Mouse (Mus musculus) liver, adult 2 months (tissue): ENCODE measurements at regions not wholly inside any gene's neighbourhood (a gene's known extent, or its start where the extent isn't known, plus 50 kb on each side); places are given as distances from the start of the nearest gene placed in this dataset.

Experiments
- DNase-seq: peaks from one replicate; pipeline ENCODE4 v3.0.0-alpha.2; 2011; ENCODE audit warnings: low read depth, low spot score; ENCODE audit errors: extremely low read depth
- H3K27ac ChIP-seq: fragments of 200-500 bp; replicated peaks from 2 replicates; pipeline ENCODE4 v1.5.1; 2012; ENCODE audit warnings: low read depth, mild to moderate bottlenecking, control low read depth, inconsistent platforms, low read length; ENCODE audit not compliant: insufficient read depth
- H3K27me3 ChIP-seq: fragments of 200-500 bp; 2 replicates; pipeline ENCODE4 v1.6.1; 2012; ENCODE audit warnings: mild to moderate bottlenecking, moderate library complexity, low read length, inconsistent platforms; ENCODE audit not compliant: control insufficient read depth, insufficient read depth
- H3K36me3 ChIP-seq: fragments of 200-500 bp; 2 replicates; pipeline ENCODE4 v1.6.1; 2012; ENCODE audit warnings: low read length, inconsistent platforms; ENCODE audit not compliant: control insufficient read depth, insufficient read depth
- H3K4me1 ChIP-seq: fragments of 200-500 bp; 2 replicates; pipeline ENCODE4 v1.6.1; 2011; ENCODE audit warnings: low read length; ENCODE audit not compliant: control insufficient read depth, insufficient read depth
- H3K4me3 ChIP-seq: fragments of 200-500 bp; 2 replicates; pipeline ENCODE4 v1.5.1; 2011; ENCODE audit warnings: low read depth, mild to moderate bottlenecking, control low read depth, low read length, moderate library complexity; ENCODE audit not compliant: insufficient read depth
- H3K79me2 ChIP-seq: fragments of 200-500 bp; 2 replicates; pipeline ENCODE4 v1.6.1; 2012; ENCODE audit warnings: inconsistent platforms, mild to moderate bottlenecking, low read length, moderate library complexity; ENCODE audit not compliant: control insufficient read depth, insufficient read depth
- H3K9ac ChIP-seq: fragments of 200-500 bp; 2 replicates; pipeline ENCODE4 v1.6.1; 2012; ENCODE audit warnings: low read depth, mild to moderate bottlenecking, control low read depth, inconsistent platforms, low read length
- CTCF ChIP-seq: fragments of 200-500 bp; IDR thresholded peaks from 2 replicates; pipeline ENCODE4 v1.5.1; 2011; ENCODE audit warnings: low read depth, low read length, control low read depth
- POLR2A ChIP-seq: fragments of 200-500 bp; IDR thresholded peaks from 2 replicates; pipeline ENCODE4 v1.6.1; 2011; ENCODE audit warnings: low read length, control low read depth; ENCODE audit not compliant: insufficient read depth; ENCODE audit errors: extremely low read depth
- WGBS: fragments of 180-500 bp; shearing (Covaris S2); methylation state at CpG from one replicate; pipeline ENCODE4 v1.1.7; 2018; 5-methylcytosine and 5-hydroxymethylcytosine counted together

DNA sequence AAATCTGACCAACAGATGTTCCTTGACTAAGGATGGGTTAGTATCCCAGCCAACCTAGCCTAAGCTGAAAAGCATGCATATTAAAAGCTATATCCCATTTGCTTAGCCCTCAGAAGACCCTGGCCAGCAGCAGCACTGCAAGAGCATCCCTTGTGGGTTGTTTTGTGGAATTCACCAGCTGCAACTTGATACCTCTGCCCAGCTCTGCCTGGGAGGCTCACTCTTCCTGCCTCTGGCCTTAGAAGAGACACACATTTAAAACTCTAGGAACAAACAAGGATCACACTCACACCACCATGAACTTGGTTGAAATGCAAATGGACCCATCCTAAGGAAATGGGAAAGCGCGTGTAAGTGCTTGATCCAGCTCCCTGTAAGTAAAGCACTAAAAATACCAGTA is 107.7 kb upstream of the Arl4c start:
- H3K27ac ChIP-seq, result no peak overlapping the region
- H3K27me3 ChIP-seq, result no peaks in the 10 kb centered on the region
- no peaks in the 10 kb centered on the region for H3K4me1 ChIP-seq
- no peaks in the 10 kb centered on the region for H3K79me2 ChIP-seq
- no peak for TF ChIP-seq CTCF
- TF ChIP-seq POLR2A, result no peak
- no peak overlapping the region for H3K4me3 ChIP-seq
- H3K36me3 ChIP-seq, result no peaks in the 10 kb centered on the region
- 88% methylated on average over 2 of the region's 2 CpGs for WGBS
- no peak for DNase-seq
- H3K9ac ChIP-seq, result no peak overlapping the region

DNA sequence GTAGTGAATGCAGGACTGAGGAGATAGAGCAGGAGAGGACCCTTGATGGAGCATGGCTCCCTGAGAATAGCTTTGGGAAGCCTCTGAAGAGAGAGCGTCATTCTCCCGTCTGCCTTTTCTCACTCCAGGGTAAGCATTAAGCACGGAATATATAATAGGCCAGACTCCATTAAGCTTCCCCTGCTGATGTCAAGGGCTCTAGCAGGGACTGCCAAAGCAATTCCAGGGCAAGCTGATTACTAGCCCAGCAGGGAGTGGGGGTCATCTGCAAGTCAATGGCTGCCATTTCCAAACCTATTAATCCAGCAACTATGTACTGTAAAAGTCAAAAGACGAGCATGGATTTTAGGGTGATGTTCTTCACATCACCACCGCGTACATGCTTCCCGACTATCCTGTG is 111.2 kb upstream of the Arl4c start:
- TF ChIP-seq CTCF, result no peak
- TF ChIP-seq POLR2A, result no peak
- H3K27ac ChIP-seq, result no peak overlapping the region
- WGBS, result 76% methylated on average over 7 of the region's 7 CpGs

GRCm38 (mm10) chr1:88816376-88816945 is 114.4 kb upstream of the Arl4c start:
- H3K79me2 ChIP-seq, result no peaks in the 10 kb centered on the region
- no peaks in the 10 kb centered on the region for H3K4me1 ChIP-seq
- no peak overlapping the region for H3K4me3 ChIP-seq
- no peak for DNase-seq
- 92% methylated on average over 9 of the region's 9 CpGs for WGBS
- H3K9ac ChIP-seq, result no peak overlapping the region
- H3K36me3 ChIP-seq, result no peaks in the 10 kb centered on the region
- no peak overlapping the region for H3K27ac ChIP-seq
- TF ChIP-seq POLR2A, result no peak
- no peak for TF ChIP-seq CTCF
- H3K27me3 ChIP-seq, result no peaks in the 10 kb centered on the region

More for the DNA sequence above, 111.2 kb upstream of the Arl4c start:
- Histone ChIP-seq H3K4me1 (no peaks in the 10 kb centered on the region), H3K27me3 (no peaks in the 10 kb centered on the region), H3K36me3 (no peaks in the 10 kb centered on the region), H3K4me3 (no peak overlapping the region), H3K9ac (no peak overlapping the region), H3K79me2 (no peaks in the 10 kb centered on the region)
- DNase-seq, result no peak

DNA sequence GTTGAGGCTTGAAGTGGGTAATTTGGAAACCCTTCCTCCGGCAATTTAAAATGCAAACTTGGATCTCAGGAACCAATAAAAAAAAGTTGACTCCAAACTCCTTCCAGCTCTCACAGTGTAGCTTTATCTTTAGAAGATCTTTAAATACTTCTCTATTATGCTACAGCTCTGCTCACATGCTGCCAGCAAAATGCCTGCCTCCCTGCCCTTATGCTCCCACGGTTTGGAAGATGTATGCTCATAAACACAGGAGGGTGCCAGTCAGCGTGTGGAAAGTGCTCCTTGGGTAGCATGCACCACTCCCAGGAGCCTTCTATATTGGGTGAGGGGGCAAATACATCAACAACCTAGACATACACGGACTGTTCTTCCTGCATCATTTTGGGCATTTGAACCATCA is 123.2 kb upstream of the Arl4c start:
- H3K79me2 ChIP-seq, result no peaks in the 10 kb centered on the region
- H3K27me3 ChIP-seq, result no peaks in the 10 kb centered on the region
- H3K4me3 ChIP-seq, result no peak overlapping the region
- H3K9ac ChIP-seq, result no peak overlapping the region
- TF ChIP-seq CTCF (no peak), POLR2A (no peak)
- no peak for DNase-seq
- H3K4me1 ChIP-seq, result no peaks in the 10 kb centered on the region
- 83% methylated on average over 4 of the region's 4 CpGs for WGBS
- no peak overlapping the region for H3K27ac ChIP-seq
- H3K36me3 ChIP-seq, result no peaks in the 10 kb centered on the region

DNA sequence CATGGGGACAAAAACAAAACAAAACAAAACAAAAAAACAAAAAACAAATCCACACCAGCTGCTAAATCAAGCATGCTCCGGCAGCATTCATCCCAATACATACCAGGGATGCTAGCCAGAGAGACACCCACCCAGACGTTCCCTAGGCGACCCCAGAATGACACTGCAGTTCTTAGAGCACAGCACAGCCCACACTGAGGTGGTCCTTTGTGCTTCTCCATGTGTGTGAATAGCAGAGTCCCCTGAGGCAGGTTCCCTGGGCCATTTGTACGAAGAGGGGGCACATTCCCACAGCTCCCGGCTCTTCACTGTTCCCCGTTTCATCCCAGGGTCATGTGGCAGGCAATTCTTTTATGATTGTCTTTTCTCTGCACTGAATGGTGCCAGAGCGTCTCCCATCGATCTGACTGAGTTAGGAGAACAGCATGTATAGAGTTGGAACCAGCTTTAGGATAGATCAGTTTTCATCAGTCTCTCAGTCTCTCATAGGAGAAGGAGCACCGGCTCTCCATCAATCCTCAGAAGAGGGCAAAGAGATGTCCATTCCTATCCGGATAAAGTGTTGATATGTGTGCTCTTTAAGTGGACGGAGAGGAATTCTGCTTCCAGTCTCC is 136.7 kb upstream of the Arl4c start:
- H3K27me3 ChIP-seq, result no peaks in the 10 kb centered on the region
- 61% methylated on average over 11 of the region's 11 CpGs for WGBS
- no peak for TF ChIP-seq CTCF

GRCm38 (mm10) chr1:88839407-88839976 is 137.5 kb upstream of the Arl4c start:
- Histone ChIP-seq H3K9ac (no peak overlapping the region), H3K27me3 (no peaks in the 10 kb centered on the region), H3K4me3 (no peak overlapping the region), H3K27ac (no peak overlapping the region), H3K36me3 (no peaks in the 10 kb centered on the region), H3K4me1 (no peaks in the 10 kb centered on the region), H3K79me2 (no peaks in the 10 kb centered on the region)
- 31% methylated on average over 3 of the region's 3 CpGs for WGBS
- TF ChIP-seq CTCF (no peak), POLR2A (no peak)
- no peak for DNase-seq

More for the DNA sequence above, 136.7 kb upstream of the Arl4c start:
- H3K27ac ChIP-seq, result no peak overlapping the region
- no peaks in the 10 kb centered on the region for H3K36me3 ChIP-seq
- H3K79me2 ChIP-seq, result no peaks in the 10 kb centered on the region
- no peak overlapping the region for H3K4me3 ChIP-seq
- no peaks in the 10 kb centered on the region for H3K4me1 ChIP-seq
- H3K9ac ChIP-seq, result no peak overlapping the region
- no peak for DNase-seq
